Mouse (Mus musculus) kidney, adult 2 months (tissue): ENCODE measurements around the gene Actrt3. TPM values are rescaled to one million over a fixed set of nuclear protein-coding genes. Genes with fewer than 3 reads are reported as not detected.

Experiments
- DNase-seq: peaks from one replicate; pipeline ENCODE4 v3.0.0; 2021
- H3K27ac ChIP-seq: fragments of 200-500 bp; 2 replicates; pipeline ENCODE4 v1.5.1; 2012; ENCODE audit warnings: low read depth, low read length, control low read depth, inconsistent platforms; ENCODE audit not compliant: insufficient read depth
- H3K27me3 ChIP-seq: fragments of 200-500 bp; replicated peaks from 2 replicates; pipeline ENCODE4 v1.6.1; 2012; ENCODE audit warnings: mild to moderate bottlenecking, moderate library complexity, low read length, inconsistent platforms; ENCODE audit not compliant: control insufficient read depth, insufficient read depth
- H3K36me3 ChIP-seq: fragments of 200-500 bp; 2 replicates; pipeline ENCODE4 v1.6.1; 2012; ENCODE audit warnings: mild to moderate bottlenecking, moderate library complexity, low read length, inconsistent platforms; ENCODE audit not compliant: control insufficient read depth, insufficient read depth
- H3K4me1 ChIP-seq: fragments of 200-500 bp; 2 replicates; pipeline ENCODE4 v1.6.1; 2011; ENCODE audit warnings: low read length; ENCODE audit not compliant: control insufficient read depth, insufficient read depth
- H3K4me3 ChIP-seq: fragments of 200-500 bp; 2 replicates; pipeline ENCODE4 v1.5.1; 2011; ENCODE audit warnings: mild to moderate bottlenecking, low read depth, low read length, control low read depth; ENCODE audit not compliant: insufficient read depth
- CTCF ChIP-seq: fragments of 200-500 bp; conservative IDR thresholded peaks from 2 replicates; pipeline ENCODE4 v1.5.1; 2011; ENCODE audit warnings: low read depth, mild to moderate bottlenecking, control low read depth, low read length, moderate library complexity, mixed read lengths; ENCODE audit not compliant: insufficient read depth, insufficient read length
- POLR2A ChIP-seq: fragments of 200-500 bp; IDR thresholded peaks from one replicate; pipeline ENCODE4 v1.6.1; 2011; ENCODE audit warnings: low read depth, low read length, control low read depth
- WGBS: fragments of 180-500 bp; shearing (Covaris S2); methylation state at CpG from one replicate; pipeline ENCODE4 v1.1.7; 2018; 5-methylcytosine and 5-hydroxymethylcytosine counted together
- polyA plus RNA-seq: library from polyadenylated mRNA; depleted of rRNA; stranded (reverse); fragments of >200 nt; gene quantifications from 2 replicates; pipeline ENCODE4 v1.2.3, GENCODE M21; 2012; rRNA removed

Gene Actrt3
- polyA plus RNA-seq, 1 experiment, result 0.16 TPM

DNA sequence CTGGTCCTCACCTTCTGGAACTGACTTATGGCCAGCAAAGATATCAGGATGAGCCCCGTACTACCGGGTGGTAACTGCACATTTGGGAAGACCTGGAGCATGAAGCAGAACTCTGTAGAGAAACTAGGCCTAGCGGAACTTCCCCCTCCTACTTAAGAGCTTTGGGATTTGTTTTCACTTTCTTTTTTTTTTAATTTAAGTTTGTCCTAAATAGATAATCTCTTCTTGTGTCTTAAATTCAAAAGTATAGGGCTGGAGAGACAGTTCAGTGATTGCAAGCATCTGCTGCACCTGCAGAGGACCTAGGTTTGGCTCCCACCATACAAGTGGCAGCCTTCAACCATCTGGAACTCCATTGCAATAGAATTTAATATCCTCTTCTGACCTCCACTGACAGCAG lies 51.8 kb downstream of the Actrt3 start, which contains the start of gene Mecom:
Mecom (minus strand) TSS at position 101 of the 400 bp plus-strand sequence.
- H3K36me3 ChIP-seq, result no peaks in the 10 kb centered on the region
- H3K27ac ChIP-seq, result no peak within 1 kb of the TSS
- TF ChIP-seq POLR2A (no peak), CTCF (no peak)
- no peak within 1 kb of the TSS for H3K4me3 ChIP-seq
- DNase-seq, result no peak
- 83% methylated on average over 3 of the region's 3 CpGs for WGBS
- H3K27me3 ChIP-seq, result peaks cover 1% of the 10 kb centered on the region; the same call in 1 of the 2 replicates
- H3K4me1 ChIP-seq, result no peaks in the 10 kb centered on the region

Other genes starting within 250 kb of the Actrt3 start
- gene Mecom, start 51.9 kb downstream of the Actrt3 start, polyA plus RNA-seq, result 12.9 and 16.1 TPM in 2 replicates
- 9.9 and 11.2 TPM in 2 replicates for gene Mynn, start 2.1 kb upstream of the Actrt3 start, polyA plus RNA-seq
- gene Lrriq4, start 44.6 kb upstream of the Actrt3 start, polyA plus RNA-seq, result 0.16 and 0.20 TPM in 2 replicates
- 0.05 and 0.13 TPM in 2 replicates for gene Lrrc34, start 47.9 kb upstream of the Actrt3 start, polyA plus RNA-seq
- 8.6 and 8.8 TPM in 2 replicates for gene Lrrc31, start 99.9 kb upstream of the Actrt3 start, polyA plus RNA-seq
- not detected in 2 replicates for gene Samd7, start 146.4 kb upstream of the Actrt3 start, polyA plus RNA-seq
- 40.0 and 52.0 TPM in 2 replicates for gene Sec62, start 192.9 kb upstream of the Actrt3 start, polyA plus RNA-seq